Mouse (Mus musculus): ENCODE results near the gene Gm49380.
A peak's percentile ranks its signal among the peaks of the same experiment; 100 is the strongest.

Gm49380 gene

GRCm38 (mm10) chr9:44088877-44089608 lies 24.3 kb downstream of the Gm49380 start:
- no peak for DNase-seq (ENCODE audit: low read depth)

GRCm38 (mm10) chr9:44087761-44088455 lies 25.4 kb downstream of the Gm49380 start:
- DNase-seq (ENCODE audit: low read depth) = no peak

GRCm38 (mm10) chr9:44086960-44087359 lies 26.3 kb downstream of the Gm49380 start:
- DNase-seq (ENCODE audit: low read depth) = no peak

- DNase-seq (ENCODE audit: low read depth) = no peak
Measured at GRCm38 (mm10) chr9:44085741-44086665, 27.3 kb downstream of the Gm49380 start.

- DNase-seq (ENCODE audit: low read depth) = no peak
Measured at GRCm38 (mm10) chr9:44085276-44085675, 28.0 kb downstream of the Gm49380 start.

GRCm38 (mm10) chr9:44084659-44085229 lies 28.6 kb downstream of the Gm49380 start:
- DNase-seq (ENCODE audit: low read depth) = peak; percentile 68

GRCm38 (mm10) chr9:44084236-44084635 lies 29.1 kb downstream of the Gm49380 start:
- DNase-seq (ENCODE audit: low read depth) = no peak

DNA sequence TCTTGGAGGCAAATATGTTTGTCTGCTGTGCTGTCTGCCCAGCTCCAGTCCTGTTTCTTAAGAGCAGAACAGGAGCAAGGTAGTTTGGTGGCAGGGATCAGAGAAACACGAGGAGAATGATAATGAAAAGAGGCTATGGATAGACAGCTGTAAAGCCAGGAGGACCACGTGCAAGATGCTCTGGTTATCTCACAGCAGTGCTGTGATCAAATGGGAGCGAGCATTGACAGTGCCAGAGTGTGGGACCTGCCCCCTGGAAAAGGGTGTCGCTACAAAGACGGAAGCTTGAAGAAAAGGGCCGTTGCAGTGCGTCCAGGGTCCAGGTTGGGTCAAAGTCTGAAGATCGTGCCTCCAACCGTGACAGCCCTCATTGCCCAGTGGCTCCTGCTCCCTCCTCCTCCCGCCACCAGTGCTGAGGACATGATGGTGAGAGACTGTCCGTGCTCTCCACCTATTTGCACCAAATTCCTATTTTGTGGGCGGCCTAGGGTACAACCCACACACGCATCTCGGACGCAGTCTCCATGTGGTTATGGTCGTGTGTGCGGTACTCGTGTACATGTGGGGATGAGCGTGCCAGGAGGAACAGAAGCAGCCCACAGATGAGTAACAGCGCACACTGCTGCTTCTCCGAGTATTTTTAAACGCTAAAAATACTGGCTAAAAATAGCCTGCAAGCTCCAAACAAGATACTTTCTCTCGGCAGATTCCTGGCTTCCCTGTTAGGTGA lies 29.7 kb downstream of the Gm49380 start:
- no peak for DNase-seq (ENCODE audit: low read depth)

GRCm38 (mm10) chr9:44082266-44082665 lies 31.0 kb downstream of the Gm49380 start:
- no peak for DNase-seq (ENCODE audit: low read depth)

DNA sequence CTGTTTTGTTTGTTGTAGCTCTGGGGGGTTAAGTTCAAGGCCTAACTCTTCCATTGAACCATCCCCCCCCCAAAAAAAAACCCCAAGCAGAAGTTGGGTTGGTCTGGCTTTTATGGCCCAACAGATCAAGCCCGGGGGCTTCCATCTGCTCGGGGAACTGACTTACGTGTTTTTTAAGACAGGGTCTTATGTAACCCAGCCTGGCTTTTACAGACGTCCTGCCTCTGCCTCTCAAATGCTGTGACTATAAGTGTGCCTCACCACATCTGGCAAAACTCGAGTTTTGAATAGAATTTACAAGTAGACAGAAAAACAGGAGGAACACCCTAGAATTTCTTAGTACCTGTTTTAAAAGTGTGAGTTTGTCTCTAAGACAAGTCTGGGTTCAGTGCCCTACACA lies 31.7 kb downstream of the Gm49380 start:
- no peak for DNase-seq (ENCODE audit: low read depth)

GRCm38 (mm10) chr9:44080953-44081352 lies 32.3 kb downstream of the Gm49380 start:
- no peak for DNase-seq (ENCODE audit: low read depth)

DNA sequence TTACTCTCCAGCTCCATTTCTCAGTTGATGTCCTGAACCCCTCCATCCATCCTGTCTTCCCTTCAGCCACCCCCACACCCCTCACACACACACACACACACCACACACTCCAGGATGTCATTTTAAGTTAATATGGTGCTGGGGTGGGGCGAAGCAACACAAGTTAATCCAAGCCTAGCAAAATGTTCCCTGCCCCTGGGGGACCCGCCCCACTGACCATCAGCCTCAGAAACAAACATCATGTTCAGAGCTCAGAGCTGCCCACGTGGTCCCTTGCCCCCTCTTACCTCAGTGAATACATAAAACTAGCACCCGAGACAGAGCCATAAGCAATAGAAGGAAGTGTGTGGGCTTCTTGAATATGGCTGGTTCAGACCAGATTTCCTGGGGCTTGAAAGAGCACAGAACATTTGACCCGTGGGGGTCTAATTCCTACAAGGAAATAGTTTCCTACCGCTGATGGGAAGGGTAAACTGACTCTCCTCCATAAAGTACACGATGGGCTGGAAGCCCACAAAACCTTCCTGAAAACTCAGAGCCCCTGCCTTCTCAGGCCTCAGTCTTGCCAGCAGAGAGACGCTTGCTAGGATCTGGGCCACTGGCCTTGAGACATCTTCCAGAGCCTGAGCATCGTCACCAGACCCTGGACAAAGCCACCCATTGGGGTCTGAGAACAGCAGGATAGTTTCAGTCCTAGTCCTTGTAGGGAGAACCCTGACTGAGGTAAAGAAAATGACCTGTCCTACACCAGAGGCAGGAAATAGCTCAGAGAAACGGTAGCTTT lies 33.1 kb downstream of the Gm49380 start:
- DNase-seq (ENCODE audit: low read depth) = no peak

DNA sequence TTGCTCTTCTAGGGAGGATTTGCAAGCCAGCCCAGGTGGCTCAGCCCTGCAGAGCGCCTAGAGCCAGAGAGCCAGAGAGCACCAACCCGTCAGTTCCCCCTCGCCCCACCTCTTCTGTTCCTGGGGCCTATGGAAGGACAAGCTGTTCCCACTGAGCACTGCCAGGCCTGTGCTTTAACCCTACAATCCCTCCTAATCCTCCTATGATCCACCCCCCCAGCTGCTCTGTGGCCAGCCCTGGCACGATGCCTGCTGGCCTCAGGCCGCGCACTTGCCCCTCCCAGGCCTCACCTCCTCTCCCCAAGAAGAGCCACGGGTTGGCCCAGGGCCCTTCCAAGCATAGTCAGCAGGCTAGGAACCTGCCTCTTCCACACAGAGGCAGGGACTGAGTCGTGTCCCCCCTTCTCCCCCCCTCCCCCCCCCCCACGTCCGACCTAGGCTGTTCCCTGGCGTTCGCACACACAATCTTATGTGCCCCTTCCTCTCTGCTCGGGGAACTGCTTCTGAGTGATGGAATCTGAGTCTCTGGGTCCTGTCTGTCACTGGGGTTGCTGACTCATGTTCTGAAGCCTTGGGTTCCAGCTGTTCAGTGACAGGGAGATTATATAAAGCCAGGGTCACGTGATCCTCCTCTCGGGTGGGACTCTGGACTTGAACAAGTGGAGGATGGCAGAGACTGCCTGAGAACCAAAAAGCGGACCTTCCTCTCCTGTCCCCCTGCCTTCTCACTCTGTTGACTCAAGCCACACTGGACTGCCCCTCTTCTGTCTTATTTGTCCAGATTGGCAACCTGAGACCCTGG lies 34.1 kb downstream of the Gm49380 start:
- DNase-seq (ENCODE audit: low read depth) = no peak

- DNase-seq (ENCODE audit: low read depth) = no peak
Measured at GRCm38 (mm10) chr9:44078136-44078797, 35.0 kb downstream of the Gm49380 start.

GRCm38 (mm10) chr9:44077266-44077910 lies 35.9 kb downstream of the Gm49380 start:
- no peak for DNase-seq (ENCODE audit: low read depth)

DNA sequence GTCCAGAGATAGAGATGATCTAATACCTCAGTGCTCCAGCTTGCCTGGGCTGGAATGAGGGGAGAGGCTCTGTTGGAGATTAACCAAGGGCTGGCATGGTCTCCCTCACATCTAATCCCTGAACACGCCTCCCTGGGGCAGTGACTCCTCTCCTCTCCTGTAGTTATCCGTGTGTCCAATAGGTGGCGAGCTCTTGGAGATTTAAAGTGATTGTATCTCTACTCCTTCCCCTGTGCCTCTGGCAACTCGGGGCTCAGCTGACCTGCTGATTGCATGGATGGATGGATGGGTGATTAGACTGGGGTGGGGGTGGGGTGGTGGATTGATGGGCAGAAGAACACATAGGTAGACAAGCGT lies 36.6 kb downstream of the Gm49380 start:
- DNase-seq (ENCODE audit: low read depth) = no peak

DNA sequence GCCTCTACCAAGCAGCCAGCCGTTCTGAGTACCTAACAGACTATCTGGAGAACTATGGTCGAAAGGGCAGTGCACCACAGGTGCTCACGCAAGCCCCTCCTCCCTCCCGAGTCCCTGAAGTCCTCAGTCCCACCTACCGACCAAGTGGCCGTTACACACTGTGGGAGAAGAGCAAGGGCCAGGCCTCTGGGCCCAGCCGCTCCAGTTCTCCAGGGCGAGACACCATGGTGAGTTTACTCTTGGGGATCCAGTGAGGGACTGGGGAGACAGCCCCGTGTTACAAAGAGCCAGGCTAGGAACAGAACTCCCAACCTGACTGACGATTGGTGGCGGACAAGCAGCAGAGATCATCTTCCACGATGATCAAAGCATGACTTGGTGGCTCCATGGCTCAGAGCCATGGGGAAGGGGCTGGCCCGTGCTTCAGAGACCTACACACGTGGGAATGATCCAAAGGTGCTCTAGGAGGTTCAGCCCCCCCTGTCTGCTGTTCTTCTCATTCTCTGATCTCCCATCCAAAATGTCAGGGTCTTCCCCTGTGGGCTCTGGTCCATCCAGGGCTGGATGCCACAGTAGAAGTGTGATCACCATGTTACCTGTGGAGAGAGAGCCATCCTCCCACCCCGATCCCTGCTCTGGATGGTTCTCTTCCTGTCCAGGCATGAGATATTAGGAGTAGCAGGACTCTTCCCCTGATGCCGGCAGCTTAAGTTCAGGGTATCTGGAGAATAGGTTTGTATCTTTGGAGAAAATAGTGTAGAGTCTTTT lies 37.1 kb downstream of the Gm49380 start:
- DNase-seq (ENCODE audit: low read depth) = no peak

All from c-Kit-positive CD71-negative TER-119-negative erythroid progenitor cells, embryonic 14.5 days (primary cell).